Mouse (Mus musculus) neural tube, embryonic 15.5 days (tissue): ENCODE data around the gene Focad. TPM values are rescaled to one million over a fixed set of nuclear protein-coding genes. Genes with fewer than 3 reads are reported as not detected.

ENCODE experiments used
- ATAC-seq: fragments of 200-750 bp; cut with Nextera tagmentation; 2 replicates; pipeline ENCODE4 v1.8.0; 2017; ENCODE audit warnings: mild to moderate bottlenecking, moderate TSS enrichment, moderate library complexity; ENCODE audit not compliant: low FRiP score
- H3K27ac ChIP-seq: fragments of 300-500 bp; sonication (generic); replicated peaks from 2 replicates; pipeline ENCODE4 v1.5.1; 2015; ENCODE audit warnings: mild to moderate bottlenecking, inconsistent platforms
- H3K27me3 ChIP-seq: fragments of 300-500 bp; sonication (generic); replicated peaks from 2 replicates; pipeline ENCODE4 v1.6.1; 2015; ENCODE audit warnings: inconsistent platforms
- H3K36me3 ChIP-seq: fragments of 300-500 bp; sonication (generic); 2 replicates; pipeline ENCODE4 v1.6.1; 2015; ENCODE audit warnings: inconsistent platforms
- H3K4me1 ChIP-seq: fragments of 300-500 bp; sonication (generic); 2 replicates; pipeline ENCODE4 v1.6.1; 2015; ENCODE audit warnings: inconsistent platforms
- H3K4me2 ChIP-seq: fragments of 300-500 bp; sonication (generic); 2 replicates; pipeline ENCODE4 v1.6.1; 2015; ENCODE audit warnings: inconsistent platforms, mild to moderate bottlenecking, moderate library complexity
- H3K4me3 ChIP-seq: fragments of 300-500 bp; sonication (generic); replicated peaks from 2 replicates; pipeline ENCODE4 v1.5.1; 2015; ENCODE audit warnings: mild to moderate bottlenecking, inconsistent platforms
- H3K9ac ChIP-seq: fragments of 300-500 bp; sonication (generic); replicated peaks from 2 replicates; pipeline ENCODE4 v1.6.1; 2015; ENCODE audit warnings: mild to moderate bottlenecking, inconsistent platforms
- H3K9me3 ChIP-seq: fragments of 300-500 bp; sonication (generic); replicated peaks from 2 replicates; pipeline ENCODE4 v1.6.1; 2016; ENCODE audit warnings: inconsistent platforms
- WGBS: fragments of 180-500 bp; shearing (Covaris S2); methylation state at CpG from one replicate; pipeline ENCODE4 v1.1.7; 2015; ENCODE audit warnings: mixed read lengths; 5-methylcytosine and 5-hydroxymethylcytosine counted together
- polyA plus RNA-seq: library from polyadenylated mRNA; unstranded; fragments of >200 nt; fragmentation: Nextera tagmentation; extraction: Ambion mirVana; gene quantifications from 2 replicates; pipeline ENCODE4 v1.2.1, GENCODE M21; 2015

Gene Focad
- polyA plus RNA-seq, 1 experiment from 2014 or later: 12.2 TPM

DNA sequence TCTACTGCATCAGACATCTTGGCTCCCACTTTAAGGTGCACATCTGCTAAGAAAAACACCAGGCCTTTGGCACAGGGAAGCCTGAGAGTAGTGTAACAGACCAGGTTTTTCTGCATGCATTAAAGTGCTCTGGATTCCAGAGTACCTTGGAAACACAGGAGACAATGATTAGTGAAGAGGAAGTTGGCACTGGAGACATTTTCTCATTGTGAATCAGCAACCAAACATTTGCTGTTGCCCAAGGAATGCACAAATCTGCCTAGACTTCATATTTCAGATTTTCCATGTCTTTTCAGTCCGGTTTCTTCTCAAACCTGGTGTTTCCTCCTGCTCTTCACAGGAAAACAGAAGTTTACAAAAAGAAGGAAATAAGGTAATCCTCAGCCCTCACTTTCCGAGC lies 317.9 kb downstream of the Focad start:
- H3K4me2 ChIP-seq: no peak overlapping the region
- H3K9me3 ChIP-seq: no peaks in the 10 kb centered on the region
- H3K36me3 ChIP-seq: 0 out of 2 replicates have a peak, but pooled peaks cover 4% of the 10 kb centered on the region
- no peak overlapping the region for H3K4me3 ChIP-seq
- H3K9ac ChIP-seq: no peak overlapping the region
- H3K27ac ChIP-seq: no peak overlapping the region
- H3K27me3 ChIP-seq: no peaks in the 10 kb centered on the region
- 94% methylated on average over 2 of the region's 2 CpGs for WGBS
- no peak for ATAC-seq
- peaks cover 4% of the 10 kb centered on the region; the same call in 1 of the 2 replicates for H3K4me1 ChIP-seq

DNA sequence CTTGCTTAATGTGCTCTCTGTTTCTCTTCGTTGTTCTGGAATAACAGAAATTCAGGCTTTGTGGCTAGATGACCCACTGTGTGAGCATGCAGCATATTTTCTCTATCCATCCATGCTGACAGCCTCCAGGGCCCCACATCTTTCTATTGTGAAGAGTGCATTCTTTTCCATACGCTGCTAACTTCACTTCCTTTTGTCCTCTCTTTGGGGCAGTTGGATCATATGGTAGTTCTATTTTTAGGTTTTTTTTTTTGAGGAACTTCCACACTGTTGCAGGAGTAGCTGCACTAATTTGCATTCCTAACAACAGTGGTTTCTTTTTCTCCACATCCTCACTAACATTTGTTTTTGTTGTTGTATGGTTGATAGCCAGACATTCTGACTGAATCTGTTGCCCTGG lies 320.6 kb downstream of the Focad start:
- no peak for ATAC-seq
- Histone ChIP-seq H3K27me3 (no peaks in the 10 kb centered on the region), H3K9ac (no peak overlapping the region), H3K4me1 (no peaks in the 10 kb centered on the region), H3K4me3 (no peak overlapping the region), H3K9me3 (no peaks in the 10 kb centered on the region), H3K4me2 (no peak overlapping the region), H3K36me3 (no peaks in the 10 kb centered on the region), H3K27ac (no peak overlapping the region)
- 32% methylated on average over 2 of the region's 2 CpGs for WGBS

DNA sequence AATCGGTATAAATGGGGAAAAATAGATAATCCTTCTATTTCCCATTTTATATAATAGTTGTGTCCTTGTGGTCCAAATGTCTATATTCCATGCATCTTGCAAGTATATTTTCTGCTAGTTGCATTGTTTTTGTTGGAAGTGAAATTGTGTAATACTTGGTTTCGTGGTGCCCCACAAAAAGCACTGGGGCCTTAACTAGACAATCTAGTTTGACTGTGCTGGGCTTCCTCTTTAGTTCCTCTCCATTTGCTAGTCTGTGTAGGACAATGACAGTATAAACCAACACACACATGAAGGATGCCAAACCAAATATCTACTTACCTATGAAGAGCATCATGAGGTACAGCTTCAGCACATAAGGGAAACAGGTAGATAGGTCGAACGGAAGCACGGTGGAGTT lies 324.9 kb downstream of the Focad start:
- H3K9me3 ChIP-seq: no peaks in the 10 kb centered on the region
- no peak overlapping the region for H3K4me2 ChIP-seq
- no peaks in the 10 kb centered on the region for H3K27me3 ChIP-seq
- no peak overlapping the region for H3K27ac ChIP-seq
- 92% methylated on average over 5 of the region's 5 CpGs for WGBS
- H3K9ac ChIP-seq: no peak overlapping the region
- no peak overlapping the region for H3K4me3 ChIP-seq
- H3K36me3 ChIP-seq: no peaks in the 10 kb centered on the region
- ATAC-seq: no peak
- H3K4me1 ChIP-seq: no peaks in the 10 kb centered on the region

DNA sequence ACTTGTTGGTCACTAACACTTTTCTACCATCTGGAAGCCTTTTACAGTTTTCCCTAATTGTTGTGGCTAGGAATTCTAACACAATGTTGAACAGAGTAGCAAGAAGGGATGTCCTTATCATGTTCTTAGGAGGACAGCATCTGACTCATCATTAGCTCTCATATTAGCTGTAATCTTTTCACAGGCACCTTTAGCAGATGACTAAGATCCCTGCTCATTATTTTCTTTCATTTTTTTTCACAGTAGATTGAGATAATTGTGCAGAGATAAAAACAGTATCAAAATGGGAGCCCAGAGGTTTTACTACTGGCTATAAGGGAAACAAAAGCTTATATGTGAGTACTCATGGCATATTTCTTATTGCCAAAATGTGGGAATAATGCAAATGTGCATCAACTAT lies 330.1 kb downstream of the Focad start:
- Histone ChIP-seq H3K9me3 (no peaks in the 10 kb centered on the region), H3K4me2 (no peak overlapping the region), H3K27me3 (no peaks in the 10 kb centered on the region), H3K9ac (no peak overlapping the region), H3K36me3 (no peaks in the 10 kb centered on the region), H3K4me1 (no peaks in the 10 kb centered on the region), H3K27ac (no peak overlapping the region), H3K4me3 (no peak overlapping the region)
- no peak for ATAC-seq

DNA sequence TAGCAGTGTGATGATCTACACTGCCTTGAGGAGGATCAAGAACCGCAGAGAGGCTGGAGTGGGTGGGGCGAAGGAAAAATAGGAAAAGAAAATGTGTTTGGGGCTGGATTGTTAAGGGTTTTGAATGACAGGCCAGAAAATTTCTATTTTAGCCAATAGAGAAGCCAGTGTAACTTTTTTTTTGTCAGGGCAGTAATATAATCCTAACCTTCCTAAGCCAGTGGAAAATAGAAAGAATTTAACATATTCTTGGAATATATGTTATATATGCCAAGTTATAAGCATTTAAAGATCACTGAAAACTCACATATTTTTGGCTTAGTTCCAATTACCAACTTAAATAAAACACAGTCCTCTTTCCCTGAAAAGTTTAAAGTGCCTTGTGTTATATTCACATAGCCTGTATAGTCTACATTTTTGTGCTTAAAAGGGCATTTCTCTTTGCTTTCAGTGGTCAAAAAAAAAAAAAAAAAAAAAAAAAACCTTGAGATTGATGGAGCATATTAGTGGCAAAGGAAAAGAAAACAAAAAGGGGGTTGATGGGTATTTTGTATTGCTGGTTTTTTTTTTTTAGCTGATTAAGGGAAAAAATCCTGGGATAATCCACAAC lies 333.3 kb downstream of the Focad start:
- no peaks in the 10 kb centered on the region for H3K4me1 ChIP-seq
- no peak overlapping the region for H3K9ac ChIP-seq
- no peak overlapping the region for H3K4me2 ChIP-seq
- WGBS: 94% methylated on average over 2 of the region's 2 CpGs
- no peaks in the 10 kb centered on the region for H3K36me3 ChIP-seq
- H3K9me3 ChIP-seq: no peaks in the 10 kb centered on the region
- ATAC-seq: no peak
- H3K27me3 ChIP-seq: no peaks in the 10 kb centered on the region
- no peak overlapping the region for H3K27ac ChIP-seq
- no peak overlapping the region for H3K4me3 ChIP-seq

DNA sequence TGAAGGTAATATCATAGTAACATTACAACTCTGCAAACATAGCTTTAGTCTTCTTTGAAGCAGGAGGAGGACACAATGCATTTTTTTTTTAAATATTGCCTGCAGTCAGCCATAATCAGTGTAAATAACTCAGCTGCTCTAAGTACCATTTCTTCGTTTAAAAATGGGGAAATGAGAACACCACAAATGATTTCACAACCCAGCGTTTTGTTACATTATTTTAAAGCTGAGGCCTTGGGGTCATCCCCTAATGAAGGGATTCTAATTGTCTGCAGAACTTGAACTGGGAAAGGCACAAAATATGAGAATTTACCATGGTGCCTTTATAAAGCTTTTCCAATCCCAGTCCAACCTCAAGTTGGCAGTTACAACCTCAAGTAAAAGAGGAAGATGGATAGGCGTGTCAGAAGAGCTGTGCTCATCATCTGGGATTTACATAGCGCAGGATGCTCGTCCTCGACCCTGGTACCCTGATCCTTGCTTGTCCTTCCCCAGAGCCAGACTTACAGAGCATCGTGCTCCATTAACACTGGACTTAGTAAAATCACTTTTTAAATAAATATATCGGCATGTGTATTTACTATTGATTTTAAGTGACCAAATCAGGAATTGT lies 338.1 kb downstream of the Focad start:
- H3K4me1 ChIP-seq: no peaks in the 10 kb centered on the region
- WGBS: 84% methylated on average over 8 of the region's 8 CpGs
- no peak overlapping the region for H3K4me3 ChIP-seq
- H3K27ac ChIP-seq: no peak overlapping the region
- H3K36me3 ChIP-seq: no peaks in the 10 kb centered on the region
- ATAC-seq: no peak
- H3K9me3 ChIP-seq: no peaks in the 10 kb centered on the region
- no peaks in the 10 kb centered on the region for H3K27me3 ChIP-seq
- H3K9ac ChIP-seq: no peak overlapping the region
- no peak overlapping the region for H3K4me2 ChIP-seq

DNA sequence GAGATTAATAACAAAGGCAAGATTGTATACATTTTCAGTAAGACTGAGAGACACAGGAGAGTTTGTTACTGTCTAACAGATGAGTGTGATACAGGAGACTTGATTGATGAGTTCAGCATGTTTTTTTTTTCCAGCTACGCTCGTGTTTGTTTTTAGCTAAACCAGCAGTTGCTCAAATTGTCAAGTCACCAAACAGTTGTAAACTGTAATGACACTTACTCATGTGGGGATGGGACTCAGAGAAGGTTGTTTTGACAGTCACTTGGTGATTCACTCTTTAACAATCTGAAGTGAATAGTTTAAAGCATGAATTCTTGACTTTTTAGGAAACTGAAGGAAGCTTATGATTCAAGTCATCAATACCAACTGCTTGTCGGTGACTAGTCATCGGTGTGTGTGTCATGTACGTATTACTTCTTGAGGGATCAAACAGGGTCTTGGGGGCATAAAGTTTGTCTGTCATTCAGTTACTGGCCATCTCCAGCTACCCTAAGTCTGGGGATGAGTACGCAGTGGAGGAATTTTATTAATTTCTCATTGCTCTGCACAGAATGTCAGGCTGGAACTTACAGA lies 342.2 kb downstream of the Focad start:
- 82% methylated on average over 6 of the region's 6 CpGs for WGBS
- H3K27ac ChIP-seq: no peak overlapping the region
- no peaks in the 10 kb centered on the region for H3K36me3 ChIP-seq
- no peak overlapping the region for H3K4me2 ChIP-seq
- no peak overlapping the region for H3K9ac ChIP-seq
- H3K9me3 ChIP-seq: no peaks in the 10 kb centered on the region
- no peak for ATAC-seq
- H3K4me1 ChIP-seq: peaks cover 11% of the 10 kb centered on the region
- no peaks in the 10 kb centered on the region for H3K27me3 ChIP-seq
- no peak overlapping the region for H3K4me3 ChIP-seq

DNA sequence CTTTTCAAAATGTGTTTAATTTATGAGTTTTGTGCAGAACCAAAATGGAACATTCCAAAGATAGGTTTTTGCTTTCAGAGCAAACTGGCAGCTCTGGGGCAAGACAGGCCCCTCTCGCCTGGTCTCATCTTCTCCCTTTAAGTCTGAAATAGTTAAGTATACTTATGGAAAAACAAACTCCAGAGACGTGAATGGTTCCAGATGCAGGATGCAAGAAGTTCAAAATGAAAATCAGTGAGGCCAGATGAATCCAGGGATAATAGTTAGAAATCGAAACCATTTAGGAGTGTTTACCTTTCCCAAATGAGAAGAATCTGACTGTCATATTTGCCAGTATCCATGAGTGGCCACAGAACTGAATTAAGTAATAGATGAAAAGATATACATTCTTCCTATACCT lies 342.7 kb downstream of the Focad start:
- Histone ChIP-seq H3K4me2 (no peak overlapping the region), H3K4me1 (peaks cover 11% of the 10 kb centered on the region), H3K9ac (no peak overlapping the region), H3K4me3 (no peak overlapping the region), H3K27me3 (no peaks in the 10 kb centered on the region), H3K9me3 (no peaks in the 10 kb centered on the region), H3K36me3 (no peaks in the 10 kb centered on the region), H3K27ac (no peak overlapping the region)
- no peak for ATAC-seq
- WGBS: 89% methylated on average over 3 of the region's 3 CpGs

DNA sequence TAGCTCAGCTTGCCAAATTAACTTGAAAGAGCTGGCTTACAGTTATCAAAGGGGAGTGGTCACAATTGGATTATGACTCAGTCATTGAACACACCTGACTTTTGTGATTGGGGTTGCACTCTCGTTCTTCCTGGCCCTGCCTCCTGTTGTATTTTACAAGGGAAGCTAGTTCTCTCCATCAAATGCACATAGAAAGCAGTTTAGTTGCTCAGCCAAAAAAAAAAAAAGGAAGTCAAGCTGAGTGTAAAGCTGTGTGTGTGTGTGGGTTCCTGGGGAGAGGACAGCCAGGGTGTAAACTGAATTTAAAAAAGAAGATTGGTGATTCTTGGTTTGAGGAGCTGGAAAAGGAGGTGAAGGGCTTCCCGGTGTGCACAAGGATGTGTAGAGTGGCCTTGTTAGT lies 343.5 kb downstream of the Focad start:
- Histone ChIP-seq H3K4me1 (peaks cover 11% of the 10 kb centered on the region), H3K27ac (no peak overlapping the region), H3K27me3 (no peaks in the 10 kb centered on the region), H3K4me3 (no peak overlapping the region), H3K4me2 (peak overlapping the region; percentile 62), H3K9ac (no peak overlapping the region), H3K36me3 (no peaks in the 10 kb centered on the region), H3K9me3 (no peaks in the 10 kb centered on the region)
- 48% methylated on average over 2 of the region's 2 CpGs for WGBS
- no peak for ATAC-seq

DNA sequence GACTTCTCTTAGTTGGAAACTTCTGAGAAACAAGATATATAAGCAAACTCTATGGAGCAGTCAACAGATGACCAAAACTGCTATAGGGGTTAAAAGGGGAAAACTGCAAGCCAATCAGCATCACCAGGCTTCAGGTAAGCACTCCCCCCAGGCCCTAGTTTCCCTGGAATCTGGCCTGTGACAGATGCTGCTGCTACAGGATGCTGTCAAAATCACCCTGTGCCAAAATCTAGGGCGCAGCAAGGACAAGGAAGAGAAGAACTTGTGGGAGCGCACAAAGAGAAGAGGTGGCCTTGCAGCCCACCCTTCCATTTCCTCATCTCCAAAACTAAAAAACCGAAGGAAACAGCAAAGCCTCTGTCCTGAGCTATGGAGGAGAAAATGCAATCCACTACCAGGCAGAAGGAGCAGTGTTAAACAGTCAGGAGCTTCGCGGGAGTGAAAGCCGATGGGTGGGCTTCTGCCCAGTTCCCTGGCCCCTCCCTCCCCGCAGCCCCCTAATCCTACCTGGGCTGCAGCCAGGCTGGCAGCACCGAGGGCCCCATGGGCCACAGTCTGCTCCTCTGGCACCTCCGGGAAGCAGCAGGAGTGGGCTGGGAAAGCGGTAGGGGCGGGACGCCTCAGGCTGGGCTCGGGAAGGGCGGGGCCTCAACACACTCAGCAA lies 344.0 kb downstream of the Focad start, which contains the start of gene Hacd4:
Gene Hacd4 (minus strand): TSS at position 603 of the 664 bp plus-strand sequence.
- H3K9ac ChIP-seq: peak within 1 kb of the TSS; percentile 37
- no peaks in the 10 kb centered on the region for H3K27me3 ChIP-seq
- ATAC-seq: peak; percentile 72; the same call in 1 of the 2 replicates
- no peaks in the 10 kb centered on the region for H3K9me3 ChIP-seq
- 6% methylated on average over 14 of the region's 14 CpGs for WGBS
- peak within 1 kb of the TSS; percentile 34 for H3K4me3 ChIP-seq
- peak within 1 kb of the TSS; percentile 62 for H3K4me2 ChIP-seq
- peaks cover 11% of the 10 kb centered on the region for H3K4me1 ChIP-seq
- no peak within 1 kb of the TSS for H3K27ac ChIP-seq
- no peaks in the 10 kb centered on the region for H3K36me3 ChIP-seq

DNA sequence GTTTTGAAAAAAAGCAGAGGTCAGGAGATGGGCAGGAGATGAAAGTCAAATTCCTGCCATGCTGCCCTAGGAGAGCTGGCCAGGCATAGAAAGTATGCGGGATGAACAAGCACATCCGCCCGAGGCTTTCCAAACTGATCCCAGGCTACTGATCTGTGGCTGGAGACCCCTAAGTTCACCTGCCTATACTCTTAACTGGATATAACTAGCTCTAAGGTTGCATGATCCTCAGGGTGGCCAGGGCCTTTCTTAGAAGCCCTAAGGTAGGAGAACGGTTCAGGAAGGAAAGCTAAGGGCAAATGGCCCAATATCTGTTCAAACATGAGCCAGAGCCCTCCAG lies 344.5 kb downstream of the Focad start:
- no peak for ATAC-seq
- Histone ChIP-seq H3K4me3 (peak overlapping the region; percentile 34), H3K9me3 (no peaks in the 10 kb centered on the region), H3K9ac (no peak overlapping the region), H3K27me3 (no peaks in the 10 kb centered on the region), H3K4me1 (peaks cover 11% of the 10 kb centered on the region), H3K4me2 (peak overlapping the region; percentile 62), H3K27ac (no peak overlapping the region), H3K36me3 (no peaks in the 10 kb centered on the region)
- WGBS: 23% methylated on average over 4 of the region's 4 CpGs

DNA sequence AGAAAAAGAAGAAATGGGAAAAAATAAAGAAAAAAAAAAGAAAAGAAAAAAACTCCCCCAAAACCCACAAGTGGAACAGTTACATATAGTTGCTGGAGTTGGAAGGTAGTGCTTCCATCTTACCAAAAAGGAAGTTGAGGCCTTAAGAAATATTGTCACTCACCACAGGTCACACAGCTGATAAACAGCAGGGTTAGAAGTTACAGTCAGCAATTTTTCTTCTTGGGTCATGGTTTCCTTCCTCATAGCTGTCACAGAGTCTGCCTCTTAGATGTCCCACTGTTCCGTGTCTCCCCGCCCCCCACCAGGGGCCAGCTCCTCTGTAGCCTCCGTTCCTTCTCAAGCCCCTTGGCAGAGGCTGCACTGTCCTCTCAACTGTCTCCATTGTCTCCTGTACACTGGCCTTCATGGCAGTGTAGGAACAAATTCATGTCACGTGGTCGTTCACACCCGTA lies 345.3 kb downstream of the Focad start:
- no peaks in the 10 kb centered on the region for H3K27me3 ChIP-seq
- no peaks in the 10 kb centered on the region for H3K9me3 ChIP-seq
- H3K36me3 ChIP-seq: no peaks in the 10 kb centered on the region
- H3K4me1 ChIP-seq: peaks cover 11% of the 10 kb centered on the region
- 79% methylated on average over 6 of the region's 6 CpGs for WGBS
- ATAC-seq: no peak
- H3K4me2 ChIP-seq: no peak overlapping the region
- H3K9ac ChIP-seq: no peak overlapping the region
- H3K4me3 ChIP-seq: no peak overlapping the region
- H3K27ac ChIP-seq: no peak overlapping the region
